Mouse (Mus musculus): ENCODE measurements at regions not wholly inside any gene's neighbourhood (a gene's known extent, or its start where the extent isn't known, plus 50 kb on each side); places are given as distances from the start of the nearest gene placed in this dataset.
A peak's percentile ranks its signal among the peaks of the same experiment; 100 is the strongest.

DNA sequence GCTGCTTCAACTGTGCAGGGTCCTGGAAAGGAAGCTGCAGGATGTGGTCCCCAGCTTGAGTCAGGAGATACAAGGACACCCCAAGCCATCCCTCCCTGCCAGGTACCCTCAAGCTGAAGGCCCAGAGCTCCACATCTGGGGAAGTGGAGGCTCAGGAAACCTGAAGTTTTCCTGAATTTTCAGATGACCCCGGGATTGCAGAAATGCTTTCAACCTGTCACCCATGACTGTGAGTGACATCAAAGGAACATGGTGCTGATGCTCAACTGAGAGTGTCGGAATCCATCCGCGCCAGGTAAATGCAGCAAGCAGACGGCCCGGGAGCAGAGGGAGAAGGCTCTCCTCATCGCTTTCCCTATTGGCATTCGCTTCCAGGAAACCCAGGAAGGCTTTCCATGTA, 267.6 kb upstream of the Zfp637 start:
- no peaks in the 10 kb centered on the region for H3K9me3 ChIP-seq (replicated peaks)
- H3K36me3 ChIP-seq (ENCODE audit: poor library complexity, severe bottlenecking): no peaks in the 10 kb centered on the region
- ATAC-seq: no peak
- no peak overlapping the region for H3K4me3 ChIP-seq
- H3K27ac ChIP-seq: no peak overlapping the region
- H3K27me3 ChIP-seq: no peaks in the 10 kb centered on the region
- H3K4me1 ChIP-seq: no peaks in the 10 kb centered on the region
- 95% methylated on average over 8 of the region's 8 CpGs for WGBS
- H3K4me2 ChIP-seq: no peak overlapping the region
- no peak overlapping the region for H3K9ac ChIP-seq

DNA sequence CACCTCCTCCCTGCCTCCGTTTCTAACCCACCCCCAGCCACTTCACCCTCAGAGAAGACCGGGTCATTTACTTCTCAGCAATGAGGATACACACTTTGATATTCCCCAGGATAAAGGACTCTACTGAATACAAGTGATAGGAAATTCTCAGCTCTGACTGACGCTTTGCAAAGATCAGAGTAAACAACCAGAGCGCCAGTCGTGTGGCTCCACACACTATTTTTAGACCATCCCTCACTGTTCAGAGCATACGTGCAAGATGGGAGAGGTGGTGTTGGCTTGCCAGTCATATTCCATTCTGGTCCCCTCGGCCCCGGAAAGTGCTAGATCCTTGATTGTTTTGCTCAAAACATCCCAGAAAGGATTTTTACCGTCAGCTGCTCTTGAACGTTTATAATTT, 266.8 kb upstream of the Zfp637 start:
- Histone ChIP-seq H3K27me3 (no peaks in the 10 kb centered on the region), H3K4me2 (no peak overlapping the region), H3K27ac (no peak overlapping the region), H3K4me1 (no peaks in the 10 kb centered on the region), H3K36me3 (ENCODE audit: poor library complexity, severe bottlenecking) (no peaks in the 10 kb centered on the region), H3K9me3 (replicated peaks) (no peaks in the 10 kb centered on the region), H3K9ac (no peak overlapping the region), H3K4me3 (no peak overlapping the region)
- ATAC-seq: no peak
- WGBS: 85% methylated on average over 10 of the region's 10 CpGs

DNA sequence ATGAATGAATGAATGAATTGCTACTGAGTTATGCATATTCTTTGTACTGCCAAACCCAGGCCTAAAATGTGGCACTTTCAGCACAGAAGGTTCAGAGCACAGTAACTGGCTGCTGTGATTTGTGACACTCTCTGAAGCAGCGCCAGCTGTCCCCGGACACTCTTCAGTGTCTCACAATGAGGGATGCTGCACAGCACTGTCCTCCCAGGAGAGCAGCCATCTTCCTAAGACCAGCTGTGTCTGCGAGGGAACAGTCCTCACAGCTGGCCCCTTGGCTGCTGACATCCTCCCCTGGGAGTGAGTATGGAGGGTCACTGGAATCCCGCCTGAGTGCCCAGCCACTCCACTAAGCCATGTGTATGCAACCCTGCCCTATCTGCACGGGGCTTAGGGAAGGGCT, 265.9 kb upstream of the Zfp637 start:
- Histone ChIP-seq H3K4me2 (no peak overlapping the region), H3K4me3 (no peak overlapping the region), H3K27ac (no peak overlapping the region), H3K9me3 (replicated peaks) (no peaks in the 10 kb centered on the region), H3K27me3 (no peaks in the 10 kb centered on the region), H3K9ac (no peak overlapping the region), H3K36me3 (ENCODE audit: poor library complexity, severe bottlenecking) (no peaks in the 10 kb centered on the region), H3K4me1 (no peaks in the 10 kb centered on the region)
- ATAC-seq: no peak
- WGBS: 83% methylated on average over 5 of the region's 5 CpGs

DNA sequence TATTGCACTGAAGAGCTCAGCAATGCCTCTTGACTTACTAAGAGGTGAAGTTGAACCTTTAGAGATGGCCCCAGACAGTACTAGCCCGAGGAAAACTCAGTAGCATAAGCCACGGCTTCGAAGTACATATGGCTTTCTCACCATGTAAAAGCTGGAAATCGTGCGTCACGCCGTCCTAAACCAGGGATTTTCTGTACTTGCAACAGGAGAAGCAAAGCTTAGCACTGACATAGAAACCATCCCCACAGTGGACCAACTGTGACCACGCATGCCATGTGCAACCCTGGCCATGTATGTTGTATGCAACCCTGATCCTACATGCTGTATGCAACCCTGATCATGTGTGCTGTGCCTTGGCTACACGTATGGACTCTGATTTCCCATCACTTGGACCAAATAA, 265.0 kb upstream of the Zfp637 start:
- Histone ChIP-seq H3K27me3 (no peaks in the 10 kb centered on the region), H3K36me3 (ENCODE audit: poor library complexity, severe bottlenecking) (no peaks in the 10 kb centered on the region), H3K9me3 (replicated peaks) (no peaks in the 10 kb centered on the region), H3K4me3 (no peak overlapping the region), H3K4me2 (no peak overlapping the region), H3K9ac (no peak overlapping the region), H3K27ac (no peak overlapping the region), H3K4me1 (no peaks in the 10 kb centered on the region)
- 90% methylated on average over 9 of the region's 9 CpGs for WGBS
- ATAC-seq: no peak

DNA sequence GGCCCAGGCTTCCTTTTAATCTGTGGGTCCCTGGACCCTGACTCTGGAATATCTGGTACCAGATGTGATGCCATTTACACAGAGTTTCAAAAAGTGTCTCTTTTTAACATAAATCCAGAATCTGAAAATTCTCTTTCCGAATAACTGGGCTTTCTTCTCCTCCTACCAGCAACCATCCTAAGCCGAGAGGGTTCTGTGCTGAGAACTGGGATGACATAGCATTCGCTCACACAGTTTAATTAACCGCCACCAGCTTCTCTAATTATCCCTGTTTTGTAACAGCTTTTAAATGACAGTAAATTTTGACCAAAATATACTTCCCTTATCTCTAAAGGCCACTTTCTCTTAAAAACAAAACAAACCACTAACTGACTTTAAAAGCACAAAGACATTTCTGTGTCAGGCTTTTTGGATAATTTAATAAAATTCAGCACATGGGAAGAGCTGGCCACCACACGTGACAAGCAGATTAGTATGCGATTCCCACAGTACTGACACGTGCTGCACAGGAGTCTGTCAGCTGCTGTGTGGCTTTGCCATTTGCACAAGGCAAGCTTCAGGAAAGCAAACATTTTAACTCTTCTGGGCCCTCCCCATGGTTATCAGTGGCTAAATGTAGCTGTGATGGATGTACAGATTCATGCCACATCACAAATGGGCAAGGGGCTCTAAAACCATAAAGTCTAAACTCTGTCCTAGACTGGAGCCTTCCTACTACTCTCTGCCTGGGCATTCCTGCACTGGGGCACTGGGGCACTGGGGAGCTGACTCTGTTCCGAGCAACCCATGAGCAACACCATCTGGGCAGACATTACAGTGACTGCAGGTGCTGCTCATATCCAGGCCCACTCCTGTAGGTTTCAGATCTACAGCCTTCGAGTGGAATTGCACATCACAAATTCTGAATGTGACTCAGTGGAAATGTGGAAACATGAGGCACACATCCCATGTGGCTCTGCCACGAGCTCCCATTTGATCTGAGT, 263.1 kb upstream of the Zfp637 start:
- Histone ChIP-seq H3K4me3 (no peak overlapping the region), H3K27ac (no peak overlapping the region), H3K4me1 (no peaks in the 10 kb centered on the region), H3K4me2 (no peak overlapping the region), H3K9ac (no peak overlapping the region), H3K27me3 (no peaks in the 10 kb centered on the region), H3K9me3 (replicated peaks) (no peaks in the 10 kb centered on the region), H3K36me3 (ENCODE audit: poor library complexity, severe bottlenecking) (no peaks in the 10 kb centered on the region)
- ATAC-seq: peak; percentile 88; the same call in 1 of the 2 replicates
- WGBS: 76% methylated on average over 10 of the region's 10 CpGs

DNA sequence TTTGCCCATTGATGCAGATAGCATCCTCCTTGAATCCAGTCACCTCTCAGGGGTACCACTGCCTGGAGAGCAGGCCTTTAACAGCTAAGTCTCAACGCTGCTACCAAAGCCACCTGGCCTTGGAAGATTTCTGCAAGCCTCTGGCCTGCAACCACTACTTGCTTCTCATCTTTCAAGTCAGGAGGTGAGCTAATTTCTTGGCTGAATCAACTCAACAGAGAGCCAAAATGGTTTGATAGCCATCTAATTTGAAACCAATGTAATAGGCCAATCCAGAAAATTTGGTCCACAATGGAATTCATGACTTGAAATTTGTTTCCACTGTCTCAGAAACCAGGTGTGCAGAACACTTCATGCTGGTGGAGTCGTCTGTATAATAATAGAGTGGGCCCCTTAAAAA, 260.0 kb upstream of the Zfp637 start:
- no peak overlapping the region for H3K27ac ChIP-seq
- 86% methylated on average over 2 of the region's 2 CpGs for WGBS

DNA sequence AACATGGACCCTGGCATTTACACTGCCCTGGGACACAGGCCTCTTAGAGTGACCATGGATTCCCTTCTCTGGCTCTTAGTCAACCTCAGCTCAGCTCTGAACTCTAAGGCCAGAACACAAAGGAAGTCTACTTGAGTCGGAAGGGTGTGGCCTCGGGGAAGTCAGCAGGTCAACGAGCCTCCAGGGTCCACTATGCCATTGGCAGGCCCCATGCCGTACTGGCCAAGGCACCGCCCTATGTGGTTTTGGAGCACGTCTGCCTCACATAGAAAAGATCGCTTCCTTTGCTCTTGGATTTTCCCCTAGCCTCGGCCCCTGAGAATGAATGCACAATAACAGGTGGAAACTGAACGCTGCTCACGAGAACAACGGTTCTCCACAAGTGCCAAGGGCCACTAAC, 257.9 kb upstream of the Zfp637 start:
- Histone ChIP-seq H3K27ac (no peak overlapping the region), H3K4me2 (no peak overlapping the region), H3K27me3 (no peaks in the 10 kb centered on the region), H3K36me3 (ENCODE audit: poor library complexity, severe bottlenecking) (no peaks in the 10 kb centered on the region), H3K9ac (no peak overlapping the region), H3K4me1 (no peaks in the 10 kb centered on the region), H3K9me3 (replicated peaks) (no peaks in the 10 kb centered on the region), H3K4me3 (no peak overlapping the region)
- WGBS: 96% methylated on average over 11 of the region's 11 CpGs
- ATAC-seq: no peak

More for the DNA sequence above, 260.0 kb upstream of the Zfp637 start:
- no peak overlapping the region for H3K4me3 ChIP-seq
- no peaks in the 10 kb centered on the region for H3K4me1 ChIP-seq
- no peak for ATAC-seq
- no peak overlapping the region for H3K9ac ChIP-seq
- no peaks in the 10 kb centered on the region for H3K36me3 ChIP-seq (ENCODE audit: poor library complexity, severe bottlenecking)
- no peak overlapping the region for H3K4me2 ChIP-seq
- no peaks in the 10 kb centered on the region for H3K9me3 ChIP-seq (replicated peaks)
- no peaks in the 10 kb centered on the region for H3K27me3 ChIP-seq

DNA sequence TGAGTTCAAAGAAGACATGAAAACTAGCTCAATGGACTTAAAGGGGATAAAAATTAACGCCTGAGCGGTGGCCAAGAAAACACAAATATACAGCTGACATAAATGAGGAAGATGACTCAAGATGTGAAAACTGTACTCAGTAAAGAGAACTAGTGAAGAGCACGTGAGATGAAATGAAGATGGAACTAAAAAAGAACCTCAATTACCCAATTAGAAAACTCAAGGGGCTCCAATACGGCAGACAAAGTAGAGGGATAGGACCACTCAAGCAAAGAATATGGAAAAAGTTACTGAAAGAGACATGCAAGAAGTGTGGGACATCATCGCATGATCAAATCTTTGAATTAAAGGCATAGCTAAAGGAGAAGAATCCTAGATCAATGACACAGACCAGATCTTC, 256.4 kb upstream of the Zfp637 start:
- H3K9ac ChIP-seq: no peak overlapping the region
- 94% methylated on average over 5 of the region's 5 CpGs for WGBS

DNA sequence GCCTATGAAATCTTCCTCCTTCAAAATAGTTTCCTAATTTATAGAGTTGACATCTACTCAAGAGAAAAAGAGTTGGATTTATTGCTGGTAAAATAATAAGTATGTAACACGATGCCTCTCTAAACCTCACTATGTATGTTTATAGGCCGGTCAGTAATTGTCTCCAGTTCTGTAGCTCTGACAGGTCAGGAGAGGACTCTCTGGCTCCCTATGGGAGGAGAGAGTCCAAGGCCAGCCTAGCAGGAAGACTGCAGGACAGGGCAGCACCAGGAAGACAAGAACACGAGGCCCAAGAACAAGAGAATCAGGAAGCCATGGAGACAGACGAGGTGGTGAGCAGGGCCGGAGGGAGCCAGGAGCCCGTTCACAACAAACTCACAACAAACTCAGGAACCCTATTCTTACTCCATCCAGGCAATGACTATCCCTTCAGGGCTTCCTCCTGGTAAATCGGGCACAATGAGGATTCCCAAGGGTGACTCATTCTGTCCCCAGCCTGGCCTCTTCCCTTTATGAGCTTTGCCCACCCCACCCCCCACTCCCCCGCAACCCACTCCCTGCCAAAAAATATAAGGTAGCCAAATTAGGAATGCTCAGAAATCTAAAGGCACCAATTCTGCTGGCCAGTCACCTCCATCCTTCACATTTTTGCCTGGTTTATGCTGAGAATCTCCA, 244.7 kb upstream of the Zfp637 start:
- WGBS: 93% methylated on average over 8 of the region's 8 CpGs
- no peak overlapping the region for H3K4me3 ChIP-seq

More for the DNA sequence above, 256.4 kb upstream of the Zfp637 start:
- no peak overlapping the region for H3K4me2 ChIP-seq
- H3K27ac ChIP-seq: no peak overlapping the region
- H3K4me1 ChIP-seq: no peaks in the 10 kb centered on the region
- H3K9me3 ChIP-seq (replicated peaks): no peaks in the 10 kb centered on the region
- H3K4me3 ChIP-seq: no peak overlapping the region
- H3K27me3 ChIP-seq: no peaks in the 10 kb centered on the region
- ATAC-seq: no peak
- no peaks in the 10 kb centered on the region for H3K36me3 ChIP-seq (ENCODE audit: poor library complexity, severe bottlenecking)

DNA sequence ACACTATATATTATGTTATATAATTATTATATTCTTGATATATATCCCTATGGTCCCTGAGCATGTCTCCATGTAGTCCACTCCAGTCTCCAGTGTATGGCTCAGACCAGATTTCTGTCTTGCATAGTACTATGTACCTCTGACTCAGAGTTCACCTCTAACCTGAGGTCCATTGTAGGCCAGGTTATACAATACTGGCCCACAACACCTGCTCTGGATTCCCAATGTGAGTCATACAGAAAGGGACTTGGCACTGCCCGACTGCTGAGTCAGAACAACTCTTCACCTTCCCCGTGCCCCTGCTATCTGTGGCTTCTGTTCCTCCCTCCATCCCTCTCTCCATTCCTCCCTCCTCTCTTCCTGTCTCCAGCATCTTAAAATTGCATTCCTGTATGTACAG, 236.1 kb upstream of the Zfp637 start:
- Histone ChIP-seq H3K9ac (no peak overlapping the region), H3K4me3 (no peak overlapping the region), H3K9me3 (replicated peaks) (no peaks in the 10 kb centered on the region; the same call in 1 of the 2 replicates), H3K27me3 (no peaks in the 10 kb centered on the region), H3K4me1 (no peaks in the 10 kb centered on the region), H3K4me2 (no peak overlapping the region), H3K27ac (no peak overlapping the region), H3K36me3 (ENCODE audit: poor library complexity, severe bottlenecking) (no peaks in the 10 kb centered on the region)
- WGBS: 92% methylated on average over 2 of the region's 2 CpGs
- ATAC-seq: no peak

More for the DNA sequence above, 244.7 kb upstream of the Zfp637 start:
- Histone ChIP-seq H3K9me3 (replicated peaks) (no peaks in the 10 kb centered on the region), H3K36me3 (ENCODE audit: poor library complexity, severe bottlenecking) (no peaks in the 10 kb centered on the region), H3K27ac (no peak overlapping the region), H3K27me3 (no peaks in the 10 kb centered on the region), H3K9ac (no peak overlapping the region), H3K4me1 (no peaks in the 10 kb centered on the region), H3K4me2 (no peak overlapping the region)
- no peak for ATAC-seq

DNA sequence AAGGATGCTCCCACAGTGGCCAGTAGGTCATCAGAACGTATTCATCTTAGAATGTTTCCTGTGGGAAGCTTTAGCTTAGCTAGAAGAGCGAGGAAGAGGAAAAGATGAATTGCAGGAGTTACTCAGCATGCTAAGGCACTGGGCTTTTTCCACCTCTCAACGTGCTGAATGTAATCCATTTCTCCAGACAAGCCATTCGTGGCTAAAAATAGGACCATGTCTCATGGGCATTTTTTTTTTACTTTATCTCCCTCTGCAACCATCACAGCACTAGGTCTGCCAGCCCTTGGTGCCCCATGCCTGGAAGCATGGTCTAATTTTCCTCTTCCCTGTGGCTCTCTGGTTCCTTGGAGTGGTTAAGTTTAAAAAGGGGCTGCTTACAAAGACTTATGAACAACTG, 235.3 kb upstream of the Zfp637 start:
- Histone ChIP-seq H3K4me3 (no peak overlapping the region), H3K4me2 (no peak overlapping the region), H3K9ac (no peak overlapping the region), H3K36me3 (ENCODE audit: poor library complexity, severe bottlenecking) (no peaks in the 10 kb centered on the region), H3K4me1 (no peaks in the 10 kb centered on the region), H3K27ac (no peak overlapping the region), H3K9me3 (replicated peaks) (no peaks in the 10 kb centered on the region; the same call in 1 of the 2 replicates), H3K27me3 (no peaks in the 10 kb centered on the region)
- 83% methylated on average over 4 of the region's 4 CpGs for WGBS
- ATAC-seq: no peak

DNA sequence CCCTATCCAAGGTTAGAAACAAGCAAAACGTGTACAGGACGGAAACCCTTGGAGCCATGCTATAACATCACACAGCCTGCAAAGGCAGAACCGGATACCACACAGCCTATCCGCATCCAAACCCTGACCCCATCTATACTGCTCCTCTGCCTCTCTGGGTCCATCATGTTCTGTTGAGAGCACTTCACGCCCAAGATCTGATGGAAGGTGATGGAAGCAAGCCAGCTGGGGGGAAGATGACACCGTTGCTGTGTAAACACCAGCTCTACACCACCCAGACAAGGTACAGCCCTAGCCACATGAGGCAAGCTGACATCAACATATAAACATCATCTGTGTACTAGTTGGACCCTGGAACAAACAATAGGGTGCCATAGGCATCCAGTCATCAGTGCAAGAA, 234.8 kb upstream of the Zfp637 start:
- no peaks in the 10 kb centered on the region for H3K36me3 ChIP-seq (ENCODE audit: poor library complexity, severe bottlenecking)
- no peaks in the 10 kb centered on the region; the same call in 1 of the 2 replicates for H3K9me3 ChIP-seq (replicated peaks)
- no peak overlapping the region for H3K9ac ChIP-seq
- H3K4me1 ChIP-seq: no peaks in the 10 kb centered on the region
- WGBS: 92% methylated on average over 6 of the region's 6 CpGs
- H3K4me3 ChIP-seq: no peak overlapping the region
- H3K4me2 ChIP-seq: no peak overlapping the region
- no peak for ATAC-seq
- no peaks in the 10 kb centered on the region for H3K27me3 ChIP-seq
- no peak overlapping the region for H3K27ac ChIP-seq

Data from forebrain, embryonic 13.5 days (tissue).